Mouse (Mus musculus): ENCODE measurements around the gene Zfp365. TPM values are rescaled to one million over a fixed set of nuclear protein-coding genes. Genes with fewer than 3 reads are reported as not detected.

Zfp365 gene
- polyA plus RNA-seq, 1 experiment from 2014 or later = 1.4 TPM

- DNase-seq (ENCODE audit: low spot score) (no peak), ATAC-seq (ENCODE audit: insufficient read depth, low FRiP score, low TSS enrichment) (no peak)
- 85% methylated on average over 14 of the region's 14 CpGs for WGBS
- Histone ChIP-seq H3K9ac (ENCODE audit: low read length) (no peak overlapping the region), H3K4me1 (ENCODE audit: control insufficient read depth, insufficient read depth, low read length) (no peaks in the 10 kb centered on the region), H3K36me3 (ENCODE audit: control insufficient read depth, insufficient read depth, low read length) (no peaks in the 10 kb centered on the region), H3K27ac (ENCODE audit: low read depth, low read length) (no peak overlapping the region), H3K27me3 (ENCODE audit: control insufficient read depth, insufficient read depth, low read length) (no peaks in the 10 kb centered on the region), H3K9me3 (ENCODE audit: control insufficient read depth, low read length) (no peaks in the 10 kb centered on the region), H3K4me3 (ENCODE audit: low read depth, low read length) (no peak overlapping the region), H3K4me2 (ENCODE audit: low read depth) (no peak overlapping the region)
These were observed 66.3 kb downstream of the Zfp365 start for GRCm38 (mm10) chr10:67846016-67846650.

- no peak overlapping the region for H3K9ac ChIP-seq (ENCODE audit: low read length)
- H3K27ac ChIP-seq (ENCODE audit: low read depth, low read length) = no peak overlapping the region
- no peak overlapping the region for H3K4me2 ChIP-seq (ENCODE audit: low read depth)
- no peaks in the 10 kb centered on the region for H3K9me3 ChIP-seq (ENCODE audit: control insufficient read depth, low read length)
- no peaks in the 10 kb centered on the region for H3K36me3 ChIP-seq (ENCODE audit: control insufficient read depth, insufficient read depth, low read length)
- H3K27me3 ChIP-seq (ENCODE audit: control insufficient read depth, insufficient read depth, low read length) = no peaks in the 10 kb centered on the region
- H3K4me3 ChIP-seq (ENCODE audit: low read depth, low read length) = no peak overlapping the region
- ATAC-seq (ENCODE audit: insufficient read depth, low FRiP score, low TSS enrichment) = no peak
- DNase-seq (ENCODE audit: low spot score) = no peak
- WGBS = 85% methylated on average over 10 of the region's 10 CpGs
- H3K4me1 ChIP-seq (ENCODE audit: control insufficient read depth, insufficient read depth, low read length) = no peaks in the 10 kb centered on the region
These were observed 70.9 kb downstream of the Zfp365 start for GRCm38 (mm10) chr10:67841596-67841995.

- no peak overlapping the region for H3K9ac ChIP-seq (ENCODE audit: low read length)
- WGBS = 94% methylated on average over 4 of the region's 4 CpGs
- ATAC-seq (ENCODE audit: insufficient read depth, low FRiP score, low TSS enrichment) = no peak
These were observed 71.7 kb downstream of the Zfp365 start for GRCm38 (mm10) chr10:67840735-67841134.

GRCm38 (mm10) chr10:67839156-67839555 is 73.3 kb downstream of the Zfp365 start:
- Histone ChIP-seq H3K27me3 (ENCODE audit: control insufficient read depth, insufficient read depth, low read length) (no peaks in the 10 kb centered on the region), H3K9ac (ENCODE audit: low read length) (no peak overlapping the region), H3K4me2 (ENCODE audit: low read depth) (no peak overlapping the region), H3K27ac (ENCODE audit: low read depth, low read length) (no peak overlapping the region), H3K36me3 (ENCODE audit: control insufficient read depth, insufficient read depth, low read length) (no peaks in the 10 kb centered on the region), H3K4me3 (ENCODE audit: low read depth, low read length) (no peak overlapping the region), H3K9me3 (ENCODE audit: control insufficient read depth, low read length) (no peaks in the 10 kb centered on the region), H3K4me1 (ENCODE audit: control insufficient read depth, insufficient read depth, low read length) (no peaks in the 10 kb centered on the region)
- 83% methylated on average over 3 of the region's 3 CpGs for WGBS
- DNase-seq (ENCODE audit: low spot score) (no peak), ATAC-seq (ENCODE audit: insufficient read depth, low FRiP score, low TSS enrichment) (no peak)

More at GRCm38 (mm10) chr10:67840735-67841134, 71.7 kb downstream of the Zfp365 start:
- Histone ChIP-seq H3K4me3 (ENCODE audit: low read depth, low read length) (no peak overlapping the region), H3K4me2 (ENCODE audit: low read depth) (no peak overlapping the region), H3K36me3 (ENCODE audit: control insufficient read depth, insufficient read depth, low read length) (no peaks in the 10 kb centered on the region), H3K27me3 (ENCODE audit: control insufficient read depth, insufficient read depth, low read length) (no peaks in the 10 kb centered on the region), H3K4me1 (ENCODE audit: control insufficient read depth, insufficient read depth, low read length) (no peaks in the 10 kb centered on the region), H3K9me3 (ENCODE audit: control insufficient read depth, low read length) (no peaks in the 10 kb centered on the region), H3K27ac (ENCODE audit: low read depth, low read length) (no peak overlapping the region)
- no peak for DNase-seq (ENCODE audit: low spot score)

- H3K4me3 ChIP-seq (ENCODE audit: low read depth, low read length) = no peak overlapping the region
- H3K9ac ChIP-seq (ENCODE audit: low read length) = no peak overlapping the region
- WGBS = 87% methylated on average over 17 of the region's 17 CpGs
- H3K27me3 ChIP-seq (ENCODE audit: control insufficient read depth, insufficient read depth, low read length) = no peaks in the 10 kb centered on the region
- H3K9me3 ChIP-seq (ENCODE audit: control insufficient read depth, low read length) = no peaks in the 10 kb centered on the region
- ATAC-seq (ENCODE audit: insufficient read depth, low FRiP score, low TSS enrichment) (no peak), DNase-seq (ENCODE audit: low spot score) (no peak)
- H3K36me3 ChIP-seq (ENCODE audit: control insufficient read depth, insufficient read depth, low read length) = no peaks in the 10 kb centered on the region
- no peak overlapping the region for H3K27ac ChIP-seq (ENCODE audit: low read depth, low read length)
- no peak overlapping the region for H3K4me2 ChIP-seq (ENCODE audit: low read depth)
- no peaks in the 10 kb centered on the region for H3K4me1 ChIP-seq (ENCODE audit: control insufficient read depth, insufficient read depth, low read length)
These were observed 76.0 kb downstream of the Zfp365 start for GRCm38 (mm10) chr10:67836426-67836825.

Other genes with a start within 250 kb of the Zfp365 start
- gene Rtkn2, start 66.9 kb upstream of the Zfp365 start, polyA plus RNA-seq (2014; fragmentation: Nextera tagmentation; extraction: Ambion mirVana) = 15.1 and 16.6 TPM in 2 replicates

Measured in neural tube, embryonic 11.5 days (tissue).